Mouse (Mus musculus): ENCODE data around the gene Cpa4.
A peak's percentile ranks its signal among the peaks of the same experiment; 100 is the strongest.

Cpa4 gene

GRCm38 (mm10) chr6:30591851-30592404, 23.8 kb downstream of the Cpa4 start:
- DNase-seq (ENCODE audit: low spot score): peak; percentile 73

DNA sequence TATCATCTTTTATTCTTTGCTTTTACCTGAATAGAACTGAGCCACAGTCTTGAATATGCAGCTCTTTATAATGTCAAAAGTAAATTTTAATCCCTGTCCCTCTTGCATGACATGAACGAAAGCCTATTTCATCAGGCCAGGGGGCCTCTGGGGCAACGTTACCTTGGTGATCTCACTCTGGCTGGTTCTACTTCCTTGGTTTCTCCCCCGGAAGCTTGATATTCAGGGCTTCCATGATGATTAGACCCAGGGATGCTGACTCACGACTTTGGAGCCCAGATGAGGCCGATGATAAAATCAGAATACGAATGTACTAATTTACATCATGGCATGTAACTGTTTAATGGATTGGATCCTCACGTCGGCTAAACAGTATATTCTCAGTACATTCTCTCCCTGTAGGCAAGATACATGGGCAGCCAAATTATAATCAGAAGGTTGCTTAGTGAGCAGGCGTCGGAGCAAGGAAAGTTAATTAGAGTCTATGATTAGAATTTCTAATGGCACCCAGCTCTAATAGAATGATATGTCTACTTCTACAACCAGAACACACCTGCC, 24.3 kb downstream of the Cpa4 start:
- no peak for DNase-seq (ENCODE audit: low spot score)

GRCm38 (mm10) chr6:30594364-30594763, 26.2 kb downstream of the Cpa4 start:
- DNase-seq (ENCODE audit: low spot score): no peak

DNA sequence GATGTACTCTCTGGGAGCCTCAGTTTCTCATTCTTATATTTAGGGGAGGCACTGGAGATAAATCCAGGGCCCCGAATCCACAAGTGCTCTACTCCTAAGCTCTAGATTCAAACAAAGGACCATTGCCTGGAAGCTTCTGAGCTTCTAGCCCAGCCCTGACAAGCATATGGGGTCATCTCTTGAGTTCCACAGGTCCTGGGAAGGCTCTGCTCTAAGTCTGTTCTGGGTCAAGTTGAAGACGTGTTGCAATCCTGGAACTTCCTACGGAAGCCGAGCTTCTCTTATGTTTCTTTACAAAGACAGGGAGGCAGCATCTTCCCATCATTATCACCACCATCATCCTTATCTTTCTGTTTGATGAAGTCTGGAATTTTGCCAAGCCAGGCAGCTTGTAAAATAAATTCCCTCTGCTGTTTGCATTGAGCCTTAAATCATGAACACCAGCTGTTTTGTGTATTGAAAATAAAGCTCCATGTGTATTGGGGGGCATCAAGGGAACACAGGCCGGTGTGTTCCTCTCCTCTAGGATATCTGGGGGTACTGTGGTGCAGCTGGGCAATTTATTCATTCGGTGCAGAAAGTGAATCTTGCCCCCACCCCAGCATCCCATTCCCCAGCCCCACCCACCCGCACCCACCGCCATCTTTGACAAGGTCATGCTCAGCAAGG, 28.2 kb downstream of the Cpa4 start:
- no peak for DNase-seq (ENCODE audit: low spot score)

GRCm38 (mm10) chr6:30600033-30600432, 31.9 kb downstream of the Cpa4 start:
- peak; percentile 72 for DNase-seq (ENCODE audit: low spot score)

GRCm38 (mm10) chr6:30600995-30601394, 32.8 kb downstream of the Cpa4 start:
- DNase-seq (ENCODE audit: low spot score): no peak

DNA sequence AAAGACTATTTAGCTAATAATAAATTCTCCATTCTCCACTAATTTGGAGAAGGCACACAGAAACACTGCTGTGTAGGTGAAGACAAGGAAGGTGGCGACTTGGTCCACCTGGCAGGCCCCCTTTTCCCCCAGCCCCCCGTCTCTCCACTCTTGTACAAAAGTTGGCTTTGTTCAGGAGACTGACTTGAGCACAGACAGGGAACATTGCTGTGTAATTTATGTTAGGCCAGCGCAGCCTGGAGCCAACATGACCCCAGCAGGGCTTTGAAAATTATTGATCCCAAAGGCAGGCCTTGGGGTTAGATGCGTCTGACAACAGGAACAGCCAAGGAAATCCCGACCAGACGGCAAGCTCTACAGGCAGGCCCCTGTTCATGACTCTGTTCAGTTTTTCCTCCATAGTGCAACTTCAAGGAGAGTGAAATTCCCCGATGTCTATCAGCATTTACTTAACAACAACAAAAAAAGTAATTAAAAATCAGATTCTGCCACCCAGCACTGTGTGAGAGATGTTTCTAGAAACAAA, 36.2 kb downstream of the Cpa4 start:
- DNase-seq (ENCODE audit: low spot score): peak; percentile 49

GRCm38 (mm10) chr6:30605111-30605510, 36.9 kb downstream of the Cpa4 start:
- no peak for DNase-seq (ENCODE audit: low spot score)

GRCm38 (mm10) chr6:30605672-30606071, 37.5 kb downstream of the Cpa4 start:
- DNase-seq (ENCODE audit: low spot score): no peak

DNA sequence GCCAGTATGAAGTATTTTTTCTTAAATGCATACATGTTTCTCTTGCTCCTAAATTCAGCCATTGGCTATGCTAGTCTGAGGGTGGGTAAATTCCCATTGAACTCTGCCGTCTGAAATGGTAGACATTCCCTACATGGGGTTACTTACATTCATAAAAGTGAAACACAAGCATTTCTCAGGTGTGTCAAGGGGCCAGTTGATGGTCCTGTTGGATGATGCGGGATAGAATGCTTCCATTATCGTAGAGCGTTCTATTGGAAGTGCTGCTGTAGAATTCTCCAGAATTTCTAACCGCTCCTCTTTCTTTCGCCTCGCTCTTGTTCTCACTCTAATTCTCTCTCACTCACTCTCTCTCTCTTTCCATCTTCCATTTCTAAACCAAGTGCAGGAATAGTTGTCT, 42.5 kb downstream of the Cpa4 start, which contains the start of gene Cpa5:
Gene Cpa5, plus strand, starts transcription at position 301 of the 400 bp plus-strand sequence.
- DNase-seq (ENCODE audit: low spot score): no peak

- peak; percentile 55 for DNase-seq (ENCODE audit: low spot score)
Measured at GRCm38 (mm10) chr6:30611212-30611611, 43.0 kb downstream of the Cpa4 start.

GRCm38 (mm10) chr6:30614251-30614650, 46.1 kb downstream of the Cpa4 start:
- DNase-seq (ENCODE audit: low spot score): no peak

DNA sequence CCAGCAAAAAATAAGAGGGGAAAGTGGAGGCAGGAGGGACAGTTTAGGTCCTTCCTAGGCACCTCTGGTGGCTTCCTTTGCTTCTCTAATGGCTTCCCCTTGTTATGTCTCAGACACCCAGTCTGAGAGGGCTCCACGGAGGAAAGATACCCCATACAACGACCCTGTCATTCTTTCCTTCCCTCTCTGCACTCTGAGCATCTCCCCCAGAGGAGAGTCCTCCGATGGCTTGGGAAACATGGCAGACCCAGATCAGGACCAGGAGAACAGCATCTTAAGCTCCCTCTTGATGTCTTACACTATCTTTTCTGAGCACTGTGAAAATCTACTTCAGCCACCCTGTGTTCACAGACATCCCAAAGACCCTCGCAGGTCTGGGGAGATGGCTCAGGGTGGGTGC, 47.6 kb downstream of the Cpa4 start:
- DNase-seq (ENCODE audit: low spot score): no peak

- peak; percentile 85 for DNase-seq (ENCODE audit: low spot score)
Measured at GRCm38 (mm10) chr6:30616491-30616941, 48.3 kb downstream of the Cpa4 start.

GRCm38 (mm10) chr6:30617020-30617958, 49.1 kb downstream of the Cpa4 start:
- DNase-seq (ENCODE audit: low spot score): peak; percentile 95

- DNase-seq (ENCODE audit: low spot score): peak; percentile 82
Measured at GRCm38 (mm10) chr6:30617959-30618590, 49.9 kb downstream of the Cpa4 start.

DNA sequence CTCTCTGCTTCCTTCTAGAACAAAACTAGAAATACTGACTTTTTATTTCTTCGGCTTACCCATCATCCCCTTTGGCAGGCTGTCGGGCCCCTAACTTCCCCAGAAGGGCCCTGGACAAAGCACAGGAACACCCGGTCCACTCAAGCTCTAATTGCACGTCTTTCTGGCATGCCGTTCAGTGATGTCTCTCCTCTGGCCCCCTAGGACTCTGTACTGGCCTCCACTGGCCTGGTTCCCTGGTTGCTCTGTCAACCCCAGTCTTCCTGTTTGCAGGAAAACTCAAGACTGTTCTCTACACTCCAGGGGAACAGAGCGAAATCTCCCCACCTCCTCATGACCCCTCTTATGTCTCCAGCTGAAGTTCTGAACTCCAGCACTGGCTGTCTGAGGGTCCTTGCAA, 50.6 kb downstream of the Cpa4 start:
- DNase-seq (ENCODE audit: low spot score): no peak

GRCm38 (mm10) chr6:30619606-30620005, 51.4 kb downstream of the Cpa4 start:
- DNase-seq (ENCODE audit: low spot score): no peak

- DNase-seq (ENCODE audit: low spot score): no peak
Measured at GRCm38 (mm10) chr6:30620591-30620990, 52.4 kb downstream of the Cpa4 start.

DNA sequence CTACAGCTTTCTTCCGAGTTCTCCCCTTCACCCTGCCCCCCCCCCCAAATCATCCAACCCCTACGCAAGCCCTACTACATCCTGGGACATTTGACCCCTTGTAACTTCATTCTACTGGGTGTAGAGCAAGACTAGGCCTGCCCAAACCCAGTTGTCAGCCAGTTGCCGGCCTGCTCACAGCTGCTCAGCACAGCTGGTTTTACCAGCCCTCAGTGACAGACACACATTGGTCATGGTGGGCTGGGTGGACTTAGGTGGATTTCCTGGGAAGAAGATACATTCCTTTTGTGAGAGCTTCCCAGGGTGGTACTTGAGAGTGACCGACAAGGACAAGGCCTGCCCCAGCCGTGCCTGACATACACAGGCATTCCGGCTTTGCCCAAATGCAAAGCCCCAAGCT, 52.8 kb downstream of the Cpa4 start:
- DNase-seq (ENCODE audit: low spot score): no peak

DNA sequence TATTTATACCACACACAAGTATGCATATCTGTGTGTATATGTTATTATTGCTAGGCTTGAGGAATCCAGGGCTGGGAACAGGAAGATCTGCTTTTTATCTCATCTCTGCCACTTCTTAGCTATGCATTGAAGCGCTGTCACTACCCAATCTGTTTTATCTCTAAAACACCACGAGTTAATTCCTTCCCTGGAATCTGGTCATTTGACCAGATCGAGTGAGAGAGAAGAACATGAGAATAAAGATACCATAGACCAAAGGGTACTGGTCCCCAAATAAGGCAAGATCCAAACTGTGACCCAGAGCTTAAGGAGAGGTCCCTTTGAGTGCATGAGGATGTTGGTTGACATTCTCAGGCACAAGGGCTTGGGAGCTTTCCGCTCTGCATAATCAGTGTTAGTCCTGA, 53.8 kb downstream of the Cpa4 start:
- DNase-seq (ENCODE audit: low spot score): no peak

- no peak for DNase-seq (ENCODE audit: low spot score)
Measured at GRCm38 (mm10) chr6:30624763-30625162, 56.6 kb downstream of the Cpa4 start.

All from embryo, embryonic 10.5 days (tissue).